Mouse (Mus musculus) MEL (cell line): ENCODE data around the gene Ccdc88b. TPM values are rescaled to one million over a fixed set of nuclear protein-coding genes. Genes with fewer than 3 reads are reported as not detected.
A peak's percentile ranks its signal among the peaks of the same experiment; 100 is the strongest.

Source experiments
- DNase-seq: peaks from one replicate; pipeline ENCODE4 v3.0.0; 2011; ENCODE audit warnings: low read depth, low spot score
- H3K27ac ChIP-seq: 2 replicates; pipeline ENCODE4 v1.5.1; 2012; ENCODE audit warnings: low read depth, mild to moderate bottlenecking, control low read depth, low read length, moderate library complexity; ENCODE audit not compliant: control insufficient read depth
- H3K27me3 ChIP-seq, 2 experiments: fragments of 150-350 bp in 1 of 2; sonication (generic) in 1 of 2; 2 replicates each; pipeline ENCODE4 v1.6.1; 2012; ENCODE audit warnings: low read length in 2 of 2, mild to moderate bottlenecking in 2 of 2, improper control_type of control experiment in 1 of 2, moderate library complexity in 1 of 2; ENCODE audit not compliant: insufficient read depth in 2 of 2, control insufficient read depth in 1 of 2
- H3K36me3 ChIP-seq, 2 experiments: 2 replicates each; pipeline ENCODE4 v1.6.1; 2012 to 2014; ENCODE audit warnings: low read length in 2 of 2, improper control_type of control experiment in 1 of 2, inconsistent platforms in 1 of 2, mild to moderate bottlenecking in 1 of 2; ENCODE audit not compliant: insufficient read depth in 2 of 2, control insufficient read depth in 1 of 2
- H3K4me1 ChIP-seq, 2 experiments: fragments of 150-350 bp in 1 of 2; sonication (generic) in 1 of 2; 2 replicates each; pipeline ENCODE4 v1.6.1; 2012; ENCODE audit warnings: low read length in 2 of 2, improper control_type of control experiment in 1 of 2, mild to moderate bottlenecking in 1 of 2; ENCODE audit not compliant: insufficient read depth in 2 of 2, control insufficient read depth in 1 of 2
- H3K4me3 ChIP-seq, 2 experiments: fragments of 150-350 bp in 1 of 2; sonication (generic) in 1 of 2; 2 replicates each; pipeline ENCODE4 v1.5.1; 2012; ENCODE audit warnings: low read depth in 2 of 2, low read length in 2 of 2, mild to moderate bottlenecking in 2 of 2, moderate library complexity in 2 of 2, control low read depth in 1 of 2, improper control_type of control experiment in 1 of 2; ENCODE audit not compliant: control insufficient read depth in 1 of 2, insufficient read depth in 1 of 2
- H3K79me2 ChIP-seq: 2 replicates; pipeline ENCODE4 v1.6.1; 2012; ENCODE audit warnings: mild to moderate bottlenecking, low read length, moderate library complexity; ENCODE audit not compliant: control insufficient read depth, poor library complexity, insufficient read depth
- H3K9ac ChIP-seq: 2 replicates; pipeline ENCODE4 v1.6.1; 2012; ENCODE audit warnings: low read depth, mild to moderate bottlenecking, control low read depth, low read length, moderate library complexity; ENCODE audit not compliant: control insufficient read depth, poor library complexity, severe bottlenecking
- H3K9me3 ChIP-seq: fragments of 150-350 bp; sonication (generic); replicated peaks from 2 replicates; pipeline ENCODE4 v1.6.1; 2012; ENCODE audit warnings: mild to moderate bottlenecking, low read length, improper control_type of control experiment, moderate library complexity; ENCODE audit not compliant: insufficient read depth
- BHLHE40 ChIP-seq: IDR thresholded peaks from 2 replicates; pipeline ENCODE4 v1.6.1; 2012; ENCODE audit warnings: low read depth, mild to moderate bottlenecking, inconsistent platforms, low read length, improper control_type of control experiment, borderline replicate concordance
- CHD1 ChIP-seq: IDR thresholded peaks from 2 replicates; pipeline ENCODE4 v1.6.1; 2012; ENCODE audit warnings: low read depth, mild to moderate bottlenecking, inconsistent platforms, low read length, improper control_type of control experiment
- E2F4 ChIP-seq: IDR thresholded peaks from 2 replicates; pipeline ENCODE4 v1.6.1; 2011; ENCODE audit warnings: low read depth, low read length, improper control_type of control experiment, borderline replicate concordance
- ELF1 ChIP-seq: IDR thresholded peaks from 2 replicates; pipeline ENCODE4 v1.6.1; 2014; ENCODE audit warnings: low read depth, mild to moderate bottlenecking, inconsistent platforms, low read length, improper control_type of control experiment, moderate library complexity
- GABPA ChIP-seq: IDR thresholded peaks from 2 replicates; pipeline ENCODE4 v1.6.1; 2012; ENCODE audit warnings: low read depth, mild to moderate bottlenecking, inconsistent platforms, low read length, improper control_type of control experiment, moderate library complexity
- GATA1 ChIP-seq: IDR thresholded peaks from 2 replicates; pipeline ENCODE4 v1.6.1; 2011; ENCODE audit warnings: low read depth, low read length, improper control_type of control experiment
- JUND ChIP-seq: IDR thresholded peaks from 2 replicates; pipeline ENCODE4 v1.6.1; 2011; ENCODE audit warnings: low read depth, mild to moderate bottlenecking, improper control_type of control experiment, low read length
- MAZ ChIP-seq: IDR thresholded peaks from 2 replicates; pipeline ENCODE4 v1.6.1; 2012; ENCODE audit warnings: low read depth, mild to moderate bottlenecking, inconsistent platforms, low read length, improper control_type of control experiment
- MXI1 ChIP-seq: IDR thresholded peaks from 2 replicates; pipeline ENCODE4 v1.6.1; 2011; ENCODE audit warnings: mild to moderate bottlenecking, low read depth, low read length, improper control_type of control experiment
- MYC ChIP-seq: IDR thresholded peaks from 2 replicates; pipeline ENCODE4 v1.6.1; 2011; ENCODE audit warnings: low read depth, mild to moderate bottlenecking, low read length, improper control_type of control experiment, moderate library complexity
- NELFE ChIP-seq: IDR thresholded peaks from 2 replicates; pipeline ENCODE4 v1.6.1; 2011; ENCODE audit warnings: low read depth, low read length, improper control_type of control experiment
- POLR2A ChIP-seq, 2 experiments: IDR thresholded peaks; 2 replicates each; pipeline ENCODE4 v1.6.1; 2011 to 2012; ENCODE audit warnings: low read length in 2 of 2, mild to moderate bottlenecking in 2 of 2, control low read depth in 1 of 2, improper control_type of control experiment in 1 of 2, low read depth in 1 of 2, moderate library complexity in 1 of 2; ENCODE audit not compliant: control insufficient read depth in 1 of 2, insufficient read depth in 1 of 2, poor library complexity in 1 of 2
- POLR2AphosphoS2 ChIP-seq: IDR thresholded peaks from 2 replicates; pipeline ENCODE4 v1.6.1; 2011; ENCODE audit warnings: low read length, improper control_type of control experiment
- POLR2AphosphoS5 ChIP-seq: IDR thresholded peaks from 2 replicates; pipeline ENCODE4 v1.6.1; 2012; ENCODE audit warnings: low read depth, borderline replicate concordance, mild to moderate bottlenecking, inconsistent platforms, low read length, moderate library complexity, mixed read lengths
- RCOR1 ChIP-seq: IDR thresholded peaks from 2 replicates; pipeline ENCODE4 v1.6.1; 2012; ENCODE audit warnings: low read depth, mild to moderate bottlenecking, inconsistent platforms, low read length, improper control_type of control experiment
- TBP ChIP-seq: IDR thresholded peaks from 2 replicates; pipeline ENCODE4 v1.8.0; 2011; ENCODE audit warnings: low read depth, low read length, improper control_type of control experiment
- UBTF ChIP-seq: IDR thresholded peaks from 2 replicates; pipeline ENCODE4 v1.6.1; 2012; ENCODE audit warnings: low read depth, mild to moderate bottlenecking, inconsistent platforms, low read length, improper control_type of control experiment, moderate library complexity, borderline replicate concordance; ENCODE audit not compliant: insufficient read depth
- USF1 ChIP-seq: IDR thresholded peaks from 2 replicates; pipeline ENCODE4 v1.6.1; 2014; ENCODE audit warnings: low read depth, mild to moderate bottlenecking, inconsistent platforms, low read length, improper control_type of control experiment, moderate library complexity
- ZKSCAN1 ChIP-seq: IDR thresholded peaks from 2 replicates; pipeline ENCODE4 v1.6.1; 2012; ENCODE audit warnings: low read depth, mild to moderate bottlenecking, inconsistent platforms, low read length, improper control_type of control experiment, moderate library complexity
- ZMIZ1 ChIP-seq: IDR thresholded peaks from 2 replicates; pipeline ENCODE4 v1.6.1; 2012; ENCODE audit warnings: low read depth, mild to moderate bottlenecking, inconsistent platforms, low read length, improper control_type of control experiment, moderate library complexity
- ZNF384 ChIP-seq: IDR thresholded peaks from 2 replicates; pipeline ENCODE4 v1.6.1; 2012; ENCODE audit warnings: low read depth, mild to moderate bottlenecking, inconsistent platforms, low read length, improper control_type of control experiment
- polyA plus RNA-seq, 2 experiments: library from polyadenylated mRNA; stranded (reverse) in 1 of 2; unstranded in 1 of 2; fragments of >175 nt in 1 of 2; fragments of >200 nt in 1 of 2; gene quantifications; 2 replicates each; pipeline versions ENCODE4 v1.2.1 to v1.2.4; 2012; ENCODE audit warnings: low replicate concordance in 2 of 2, low read depth in 1 of 2; ENCODE audit not compliant: insufficient read length in 2 of 2, insufficient read depth in 1 of 2, missing spikeins in 1 of 2
- total RNA-seq: library from RNA; depleted of rRNA; stranded (reverse); fragments of 300-350 nt; gene quantifications from 2 replicates; pipeline ENCODE4 v1.2.3, GENCODE M21; 2012

Gene Ccdc88b
- total and polyA plus RNA-seq, 3 experiments: 32.4 to 59.8 TPM; not detected in 1

- H3K9me3 ChIP-seq: no peaks in the 10 kb centered on the region
- no peak for DNase-seq
- TF ChIP-seq POLR2AphosphoS5: no peak
- no peak for TF ChIP-seq JUND
- TF ChIP-seq RCOR1: no peak
- no peak for TF ChIP-seq E2F4
- TF ChIP-seq USF1: no peak
- no peak for TF ChIP-seq ZNF384
- no peak for TF ChIP-seq UBTF
- no peak for TF ChIP-seq CHD1
- TF ChIP-seq BHLHE40: no peak
- no peak for TF ChIP-seq MAZ
- TF ChIP-seq GATA1: no peak
- no peak for TF ChIP-seq ZKSCAN1
- H3K4me3 ChIP-seq: peak overlapping the region in 1 of 2 experiments; percentile 99; a peak in 3 of 4 replicates
- H3K79me2 ChIP-seq: peaks cover 3% of the 10 kb centered on the region; the same call in 1 of the 2 replicates
- no peak overlapping the region; the same call in 1 of the 2 replicates for H3K9ac ChIP-seq
- no peak overlapping the region for H3K27ac ChIP-seq
- peaks cover 0 to 2% of the 10 kb centered on the region in 2 experiments; a peak in 2 of 4 replicates for H3K36me3 ChIP-seq
- H3K27me3 ChIP-seq: no peaks in the 10 kb centered on the region
- peaks cover 2 to 7% of the 10 kb centered on the region in 2 experiments; a peak in 2 of 4 replicates for H3K4me1 ChIP-seq
Measured at GRCm38 (mm10) chr19:6841292-6841597, 16.8 kb downstream of the Ccdc88b start.

DNA sequence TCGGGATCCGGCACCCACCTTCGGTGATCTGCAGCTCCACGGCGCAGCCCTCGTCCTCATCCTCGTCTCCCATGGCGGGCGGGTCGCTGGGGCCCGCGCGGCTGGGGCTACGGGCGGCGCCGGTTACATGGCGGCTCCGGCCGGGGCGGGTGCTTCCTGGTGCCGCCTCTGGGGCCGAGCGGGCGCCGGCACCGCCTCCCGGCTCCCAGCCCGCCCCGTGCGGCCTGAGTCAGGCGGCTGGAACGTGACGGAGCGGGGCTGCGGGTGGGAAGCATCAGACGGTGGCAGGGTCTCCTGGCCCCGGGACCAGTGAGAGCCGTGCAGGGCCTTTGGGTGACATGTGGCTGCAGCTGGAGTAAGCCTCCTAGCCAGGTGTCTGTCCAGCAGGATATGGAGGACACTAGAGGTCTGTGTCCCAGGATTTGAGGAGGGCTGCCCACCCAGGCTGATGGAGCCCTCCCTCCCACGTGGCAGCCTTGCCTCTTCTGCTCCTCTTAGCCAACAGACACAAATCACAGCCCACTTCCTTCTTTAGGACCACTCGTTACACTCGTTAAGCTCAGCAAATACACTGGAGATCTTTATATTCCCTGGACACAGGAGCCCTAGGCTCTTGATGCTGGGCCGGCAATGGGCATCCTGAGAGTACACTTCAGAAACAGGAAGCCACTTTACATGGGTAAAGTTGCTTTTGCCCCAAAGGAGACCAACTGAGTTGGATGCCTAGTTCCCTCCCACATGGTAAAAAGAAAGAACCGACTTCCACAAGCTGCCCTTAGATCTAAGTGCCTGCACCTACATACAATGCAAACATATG, 17.3 kb downstream of the Ccdc88b start, which contains the start of gene Rps6ka4:
Rps6ka4 (minus strand) TSS at position 162 of the 817 bp plus-strand sequence.
- TF ChIP-seq NELFE (peak; percentile 50; the same call in 1 of the 2 replicates), BHLHE40 (peak; percentile 74; the same call in 1 of the 2 replicates), TBP (0 out of 2 replicates have a peak, but pooled peaks have one; percentile 15), POLR2AphosphoS2 (peak; percentile 33; the same call in 1 of the 2 replicates), GABPA (no peak), ZMIZ1 (peak; percentile 73), MXI1 (no peak; the same call in 1 of the 2 replicates), MYC (0 out of 2 replicates have a peak, but pooled peaks have one; percentile 63), POLR2A (IDR thresholded peaks at IDR 0.05; ENCODE audit: control insufficient read depth in 1 of 2, insufficient read depth in 1 of 2, low read depth in 1 of 2, low read length in 2 of 2, poor library complexity in 1 of 2) (peak; percentile 17 to 60; a peak in 2 of 4 replicates), ELF1 (peak; percentile 45; the same call in 1 of the 2 replicates), UBTF (0 out of 2 replicates have a peak, but pooled peaks have one; percentile 74), RCOR1 (peak; percentile 5; the same call in 1 of the 2 replicates), USF1 (no peak)
- Histone ChIP-seq H3K36me3 (peaks cover 0 to 2% of the 10 kb centered on the region in 2 experiments; a peak in 2 of 4 replicates), H3K9me3 (no peaks in the 10 kb centered on the region), H3K9ac (peak within 1 kb of the TSS; percentile 85), H3K27ac (no peak within 1 kb of the TSS), H3K4me3 (peak within 1 kb of the TSS; percentile 92 to 99), H3K27me3 (no peaks in the 10 kb centered on the region), H3K4me1 (peaks cover 2 to 7% of the 10 kb centered on the region in 2 experiments; a peak in 2 of 4 replicates), H3K79me2 (peaks cover 3% of the 10 kb centered on the region; the same call in 1 of the 2 replicates)
- peak; percentile 63 for DNase-seq
